ENCODE assay signal across 7 mouse cellular contexts in genomic region chr13:119691958-119692357, GRCm38 (mm10). TPM values are rescaled to one million over a fixed set of nuclear protein-coding genes. Genes with fewer than 3 reads are reported as not detected.
DNase-seq lines count a peak whose midpoint lies in the region; ATAC-seq and TF ChIP-seq lines count a peak whose summit lies in the region.
"Not testable (repeated sequence)": the region's sequence is repeated elsewhere in the genome, so short reads cannot be mapped to it uniquely, and the experiment has no call there.

No protein-coding gene starts in this region.

- H3K27ac ChIP-seq in embryonic facial prominence, embryonic 11.5 days (replicated peaks; ENCODE audit: low read depth, low read length); forebrain, embryonic 15.5 days (replicated peaks); limb, embryonic 15.5 days; neural tube, embryonic 12.5 days: not testable (repeated sequence)
- H3K27ac ChIP-seq in hindbrain, embryonic 10.5 days = peak overlapping the region; percentile 99; the same call in 1 of the 2 replicates
- H3K27ac ChIP-seq in kidney, adult 2 months (ENCODE audit: insufficient read depth, low read depth, low read length) = peak overlapping the region; percentile 80; the same call in 1 of the 2 replicates
- peak overlapping the region; percentile 87 for H3K27ac ChIP-seq in macrophage

- H3K79me2 ChIP-seq in macrophage (ENCODE audit: inconsistent target) = peaks cover 70% of the 10 kb centered on the region

- H3K9me3 ChIP-seq in embryonic facial prominence, embryonic 11.5 days (replicated peaks; ENCODE audit: control insufficient read depth, low read length); forebrain, embryonic 15.5 days; hindbrain, embryonic 10.5 days; limb, embryonic 15.5 days; neural tube, embryonic 12.5 days: not testable (repeated sequence)

- H3K4me2 ChIP-seq in embryonic facial prominence, embryonic 11.5 days (ENCODE audit: low read depth, low read length) = peak overlapping the region; percentile 72
- peak overlapping the region; percentile 56 for H3K4me2 ChIP-seq in forebrain, embryonic 15.5 days (replicated peaks)
- H3K4me2 ChIP-seq in limb, embryonic 15.5 days = peak overlapping the region; percentile 61
- H3K4me2 ChIP-seq in neural tube, embryonic 12.5 days (replicated peaks) = peak overlapping the region; percentile 79

- not testable (repeated sequence) for TF ChIP-seq POLR2A in kidney, adult 2 months (IDR thresholded peaks at IDR 0.05; ENCODE audit: low read depth, low read length)

- 84% methylated on average over 3 of the region's 3 CpGs for WGBS in embryonic facial prominence, embryonic 11.5 days
- WGBS in forebrain, embryonic 15.5 days = 52% methylated on average over 3 of the region's 3 CpGs
- 81% methylated on average over 3 of the region's 3 CpGs for WGBS in hindbrain, embryonic 10.5 days
- 45% methylated on average over 3 of the region's 3 CpGs for WGBS in kidney, adult 2 months
- WGBS in limb, embryonic 15.5 days = 71% methylated on average over 3 of the region's 3 CpGs
- WGBS in macrophage (ENCODE audit: missing documents) = 90% methylated on average over 2 of the region's 3 CpGs
- 65% methylated on average over 3 of the region's 3 CpGs for WGBS in neural tube, embryonic 12.5 days

- H3K27me3 ChIP-seq in embryonic facial prominence, embryonic 11.5 days (ENCODE audit: control insufficient read depth, insufficient read depth, low read length); forebrain, embryonic 15.5 days; hindbrain, embryonic 10.5 days (ENCODE audit: insufficient read depth, poor library complexity, severe bottlenecking); kidney, adult 2 months (replicated peaks; ENCODE audit: control insufficient read depth, insufficient read depth, low read length); limb, embryonic 15.5 days; neural tube, embryonic 12.5 days (replicated peaks): not testable (repeated sequence)

- peak overlapping the region; percentile 81 for H3K4me3 ChIP-seq in embryonic facial prominence, embryonic 11.5 days (ENCODE audit: low read depth, low read length)
- H3K4me3 ChIP-seq in forebrain, embryonic 15.5 days = peak overlapping the region; percentile 93
- peak overlapping the region; percentile 97 for H3K4me3 ChIP-seq in hindbrain, embryonic 10.5 days
- H3K4me3 ChIP-seq in kidney, adult 2 months (ENCODE audit: insufficient read depth, low read depth, low read length) = peak overlapping the region; percentile 88
- H3K4me3 ChIP-seq in limb, embryonic 15.5 days = peak overlapping the region; percentile 94
- H3K4me3 ChIP-seq in macrophage (ENCODE audit: inconsistent target) = peak overlapping the region; percentile 95
- H3K4me3 ChIP-seq in neural tube, embryonic 12.5 days = peak overlapping the region; percentile 95

- DNase-seq in embryonic facial prominence, embryonic 11.5 days (ENCODE audit: low spot score); hindbrain, embryonic 10.5 days (ENCODE audit: low spot score); kidney, adult 2 months: not testable (repeated sequence)

- H3K4me1 ChIP-seq in embryonic facial prominence, embryonic 11.5 days (ENCODE audit: control insufficient read depth, insufficient read depth, low read length); kidney, adult 2 months (ENCODE audit: control insufficient read depth, insufficient read depth, low read length): not testable (repeated sequence)
- peaks cover 64% of the 10 kb centered on the region for H3K4me1 ChIP-seq in forebrain, embryonic 15.5 days
- H3K4me1 ChIP-seq in hindbrain, embryonic 10.5 days (replicated peaks) = peaks cover 48% of the 10 kb centered on the region
- peaks cover 23% of the 10 kb centered on the region for H3K4me1 ChIP-seq in limb, embryonic 15.5 days
- peaks cover 27% of the 10 kb centered on the region for H3K4me1 ChIP-seq in neural tube, embryonic 12.5 days

- not testable (repeated sequence) for TF ChIP-seq CTCF in kidney, adult 2 months (conservative IDR thresholded peaks at IDR 0.05; ENCODE audit: insufficient read depth, insufficient read length, low read depth, low read length)

- not testable (repeated sequence) for H3K36me3 ChIP-seq in embryonic facial prominence, embryonic 11.5 days (replicated peaks; ENCODE audit: control insufficient read depth, insufficient read depth, low read depth, low read length); forebrain, embryonic 15.5 days; kidney, adult 2 months (ENCODE audit: control insufficient read depth, insufficient read depth, low read length); limb, embryonic 15.5 days; macrophage (ENCODE audit: inconsistent target); neural tube, embryonic 12.5 days
- H3K36me3 ChIP-seq in hindbrain, embryonic 10.5 days = peaks cover 41% of the 10 kb centered on the region

- H3K9ac ChIP-seq in embryonic facial prominence, embryonic 11.5 days (replicated peaks; ENCODE audit: low read length); limb, embryonic 15.5 days: not testable (repeated sequence)
- H3K9ac ChIP-seq in forebrain, embryonic 15.5 days (replicated peaks) = peak overlapping the region; percentile 98; the same call in 1 of the 2 replicates
- H3K9ac ChIP-seq in neural tube, embryonic 12.5 days = peak overlapping the region; percentile 96; the same call in 1 of the 2 replicates

- not testable (repeated sequence) for ATAC-seq in embryonic facial prominence, embryonic 11.5 days (replicated peaks; ENCODE audit: insufficient number of reproducible peaks, low FRiP score, low TSS enrichment, low read depth); forebrain, embryonic 15.5 days (replicated peaks); limb, embryonic 15.5 days (ENCODE audit: insufficient number of reproducible peaks, low FRiP score, low TSS enrichment, low read depth); neural tube, embryonic 12.5 days (ENCODE audit: low FRiP score, low read depth)

RNA-seq across cellular contexts. Expression of gene Hmgcs1, which starts 1.8 kb away (rescaled TPM):
- polyA plus RNA-seq in embryonic facial prominence, embryonic 11.5 days (2014; fragmentation: Nextera tagmentation; extraction: Ambion mirVana) = 274 and 293 TPM in 2 replicates
- polyA plus RNA-seq in forebrain, embryonic 15.5 days (2015; fragmentation: Nextera tagmentation; extraction: Ambion mirVana) = 367 and 395 TPM in 2 replicates
- 342 and 383 TPM in 2 replicates for polyA plus RNA-seq in hindbrain, embryonic 10.5 days (2016; fragmentation: Nextera tagmentation; extraction: Ambion mirVana)
- 67.5 and 86.3 TPM in 2 replicates for polyA plus RNA-seq in kidney, adult 2 months (2012; rRNA removed)
- polyA plus RNA-seq in limb, embryonic 15.5 days (2015; fragmentation: Nextera tagmentation; extraction: Ambion mirVana) = 135 and 139 TPM in 2 replicates
- 100 to 1,000 TPM in 10 of 26 experiments, 10 to 100 TPM in 16; 55.5 to 145 (median 86.5) TPM for total RNA-seq in macrophage (2018; cell fraction: chromatin; rRNA removed)
- 100 to 1,000 TPM in 16 of 26 experiments, 10 to 100 TPM in 10; 78.2 to 185 (median 109) TPM for total RNA-seq in macrophage (2018; cell fraction: cytosol; rRNA removed)
- 100 to 1,000 TPM in 14 of 26 experiments, 10 to 100 TPM in 12; 77.6 to 267 (median 107) TPM for total RNA-seq in macrophage (2018; cell fraction: nucleus; rRNA removed)
- 67.8 to 119 TPM (median 103 TPM) in 3 replicates for polyA plus RNA-seq in macrophage (2018)
- polyA plus RNA-seq in neural tube, embryonic 12.5 days (2016; fragmentation: Nextera tagmentation; extraction: Ambion mirVana) = 426 and 430 TPM in 2 replicates
